8 mouse cellular contexts compared by ENCODE assay signal in the genomic region with DNA sequence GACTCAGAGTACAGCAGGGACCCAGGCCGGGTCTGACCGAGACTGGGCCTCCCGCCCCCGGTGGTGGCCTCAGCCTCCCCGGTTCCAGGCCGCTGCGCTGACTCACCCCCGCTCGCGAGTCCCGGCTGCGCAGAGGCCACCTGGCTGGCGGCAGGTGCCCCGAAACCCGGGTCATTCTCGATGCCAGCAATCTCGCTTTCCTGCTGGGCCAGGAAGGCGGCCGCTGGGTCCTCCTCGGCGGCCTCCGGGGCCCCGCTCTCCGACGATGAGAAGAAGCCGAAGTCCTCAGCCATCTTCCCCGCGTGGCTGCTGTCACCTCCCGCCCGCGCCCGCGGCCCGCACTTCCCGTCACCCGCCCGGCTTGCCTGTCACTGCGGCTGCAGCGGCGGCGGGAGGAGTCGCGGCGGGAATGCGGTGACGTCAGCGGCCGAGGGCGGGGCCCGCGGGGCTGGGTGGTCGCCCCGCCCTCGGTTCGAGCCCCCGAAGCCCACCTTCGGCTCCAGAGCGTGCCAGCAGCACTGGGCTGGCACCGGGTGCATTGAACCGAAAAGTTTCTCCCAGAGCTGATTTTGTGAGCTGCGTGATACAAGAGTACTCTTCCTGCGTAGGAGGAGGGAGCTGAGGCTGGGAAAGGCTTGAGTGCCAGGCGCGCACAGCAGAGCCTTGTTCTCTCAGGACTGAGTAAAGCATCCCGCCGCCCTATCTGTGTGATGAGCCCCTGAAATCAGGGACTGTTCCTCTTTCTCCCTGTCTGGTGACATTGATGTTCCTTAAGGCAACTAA. TPM values are rescaled to one million over a fixed set of nuclear protein-coding genes. Genes with fewer than 3 reads are reported as not detected.
DNase-seq lines count a peak whose midpoint lies in the region; ATAC-seq lines count a peak whose summit lies in the region.

A gene (minus strand): TSS at position 373 of the 783 bp plus-strand sequence.

- peak within 1 kb of the TSS; percentile 83 for H3K4me2 ChIP-seq in hindbrain, embryonic 12.5 days (replicated peaks)

- peak within 1 kb of the TSS; percentile 53 for H3K4me3 ChIP-seq in hindbrain, embryonic 12.5 days

- ATAC-seq in hindbrain, embryonic 12.5 days (ENCODE audit: low FRiP score): peak; percentile 71

- peaks cover 25% of the 10 kb centered on the region for H3K4me1 ChIP-seq in hindbrain, embryonic 12.5 days

- DNase-seq in Muller cell, postnatal 12 days (ENCODE audit: inconsistent ontology term): peak; percentile 92
- DNase-seq in cerebellum, postnatal 10 days: peak; percentile 98 to 99
- peak; percentile 75 to 88 for DNase-seq in frontal cortex, postnatal 14 days (ENCODE audit: low spot score in 2 of 2)
- peak; percentile 92 for DNase-seq in layer of hippocampus, postnatal 36 days
- peak; percentile 90 for DNase-seq in lung, postnatal 25 days (ENCODE audit: low spot score)
- DNase-seq in retina, embryonic 14.5 days (ENCODE audit: low spot score): peak; percentile 87
- DNase-seq in thymus, postnatal 36 days: peak; percentile 88

- no peaks in the 10 kb centered on the region for H3K36me3 ChIP-seq in hindbrain, embryonic 12.5 days

- H3K27ac ChIP-seq in hindbrain, embryonic 12.5 days: 0 out of 2 replicates have a peak within 1 kb of the TSS, but pooled peaks have one; percentile 13

- 2% methylated on average over 53 of the region's 66 CpGs for WGBS in hindbrain, embryonic 12.5 days

- H3K9me3 ChIP-seq in hindbrain, embryonic 12.5 days (replicated peaks): no peaks in the 10 kb centered on the region

- H3K9ac ChIP-seq in hindbrain, embryonic 12.5 days: peak within 1 kb of the TSS; percentile 72

- no peaks in the 10 kb centered on the region for H3K27me3 ChIP-seq in hindbrain, embryonic 12.5 days

RNA-seq across cellular contexts. Expression of the gene that starts here (rescaled TPM):
- polyA plus RNA-seq in hindbrain, embryonic 12.5 days (2016; fragmentation: Nextera tagmentation; extraction: Ambion mirVana): 54.4 and 58.2 TPM in 2 replicates
- 100 to 1,000 TPM; 261 to 274 TPM for total RNA-seq in layer of hippocampus, postnatal 36 days (2021)

Comparison
In these comparisons a context has a peak if more than half of its experiments do, and no peak if none do; other contexts are left out.
1. Peak in every context shown above with its lines: DNase-seq, ATAC-seq, H3K4me3 ChIP-seq and H3K27ac ChIP-seq.